Mouse (Mus musculus) heart, adult 2 months (tissue): Measurements from ENCODE around the gene Mxd4.

Experiments
- CTCF ChIP-seq: fragments of 200-600 bp; IDR thresholded peaks from 2 replicates; pipeline ENCODE4 v1.8.1; 2022; ENCODE audit warnings: antibody characterized with exemption, mild to moderate bottlenecking, moderate library complexity
- POLR2A ChIP-seq: fragments of 200-500 bp; IDR thresholded peaks from 2 replicates; pipeline ENCODE4 v1.6.1; 2011; ENCODE audit warnings: mild to moderate bottlenecking, low read depth, low read length, control low read depth; ENCODE audit not compliant: insufficient read depth

- TF ChIP-seq CTCF = no peak
- no peak for TF ChIP-seq POLR2A
Observed at GRCm38 (mm10) chr5:34169954-34170353, 17.6 kb downstream of the Mxd4 start.
